Mouse (Mus musculus) left cerebral cortex, adult 6 months (tissue): Measurements from ENCODE around the gene Cadm3. TPM values are rescaled to one million over a fixed set of nuclear protein-coding genes. Genes with fewer than 3 reads are reported as not detected.

Experiments used
- long read RNA-seq, 2 experiments: library from polyadenylated mRNA; unstranded; transcript quantifications; one replicate each; pipeline ENCODE4 v2.0.0; 2019 to 2020
- polyA plus RNA-seq: library from polyadenylated mRNA; unstranded; fragments of <200 nt; fragmentation: Nextera tagmentation; gene quantifications from 2 replicates; pipeline ENCODE4 v1.2.3, GENCODE M21; 2021

The Cadm3 gene
- polyA plus RNA-seq, result 176 and 337 TPM in 2 replicates
- long read RNA-seq, experiment 1, full-length matches to known transcripts, result 118 of 142 reads
- long read RNA-seq, experiment 1, partial matches to known transcripts, result 12 of 142 reads
- long read RNA-seq, experiment 1, other reads (novel, unspliced or antisense), result 12 of 142 reads
- long read RNA-seq, experiment 2, full-length matches to known transcripts, result 10 of 31 reads
- long read RNA-seq, experiment 2, partial matches to known transcripts, result 6 of 31 reads
- long read RNA-seq, experiment 2, other reads (novel, unspliced or antisense), result 15 of 31 reads

DNA sequence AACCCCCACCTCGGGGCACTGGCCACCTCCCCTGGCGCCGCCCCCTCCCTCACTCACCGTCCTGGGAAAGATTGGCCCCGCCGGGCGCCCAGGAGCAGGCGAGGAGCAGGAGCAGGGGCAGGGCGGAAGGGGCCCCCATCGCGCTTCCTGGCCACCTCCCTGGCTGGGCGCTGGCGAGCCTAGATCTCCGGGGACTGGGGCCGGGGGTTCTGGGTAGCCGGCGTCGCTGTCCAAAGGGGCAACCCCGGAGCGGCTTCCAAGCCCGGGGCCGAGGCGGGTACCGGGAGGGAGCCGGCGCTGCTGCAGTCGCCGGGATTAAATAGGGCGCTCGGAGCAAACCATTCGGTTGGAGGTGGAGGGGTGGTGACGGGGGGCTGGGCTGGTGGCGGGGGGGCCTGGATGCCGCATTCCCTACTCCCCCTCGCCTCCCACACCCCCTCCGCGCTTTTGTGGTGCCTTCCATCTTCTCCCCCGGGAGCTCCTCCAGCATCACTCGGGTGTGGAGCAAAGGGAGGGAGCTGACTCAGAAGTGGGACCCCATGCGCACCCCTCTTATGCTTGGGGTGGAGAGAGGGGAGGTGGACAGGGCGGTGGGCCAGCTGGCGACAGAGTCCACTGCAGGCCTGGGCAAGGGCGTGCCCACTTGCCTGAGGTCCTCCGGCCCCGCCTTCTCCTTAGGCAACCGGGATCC, at the start of gene Cadm3:
Gene Cadm3, minus strand, starts transcription at position 340 of the 691 bp plus-strand sequence.

DNA sequence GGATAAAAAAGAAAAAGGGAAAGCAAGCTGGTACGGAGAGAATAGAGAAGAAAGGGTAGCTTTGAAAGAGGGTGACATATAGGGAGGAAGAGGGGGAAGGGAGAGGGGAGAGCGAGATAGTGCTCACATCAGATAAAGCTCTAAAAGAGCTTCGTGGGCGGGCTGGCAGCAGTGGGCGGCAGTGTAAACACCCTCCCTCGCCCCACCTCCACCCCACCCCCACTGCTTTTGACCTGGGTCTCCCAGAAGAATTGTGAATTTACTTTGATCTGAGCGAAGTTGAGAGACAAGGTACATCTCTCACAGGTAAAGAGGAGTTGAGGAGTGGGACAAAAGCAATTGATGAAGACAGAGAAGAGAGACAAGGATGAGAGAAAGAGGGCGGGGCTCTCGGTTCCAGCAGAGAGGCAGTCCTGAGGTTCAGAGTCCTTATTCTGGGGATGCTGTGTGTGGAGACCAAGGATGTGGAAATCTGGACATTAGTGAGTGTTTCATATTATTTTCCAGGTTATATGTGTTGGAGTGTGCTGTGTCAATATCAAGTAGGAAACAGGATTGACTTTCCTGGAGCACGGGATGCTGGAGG, 17.0 kb downstream of the Cadm3 start, which contains the start of gene Aim2:
Gene Aim2, plus strand, starts transcription at position 508 of the 586 bp plus-strand sequence.

DNA sequence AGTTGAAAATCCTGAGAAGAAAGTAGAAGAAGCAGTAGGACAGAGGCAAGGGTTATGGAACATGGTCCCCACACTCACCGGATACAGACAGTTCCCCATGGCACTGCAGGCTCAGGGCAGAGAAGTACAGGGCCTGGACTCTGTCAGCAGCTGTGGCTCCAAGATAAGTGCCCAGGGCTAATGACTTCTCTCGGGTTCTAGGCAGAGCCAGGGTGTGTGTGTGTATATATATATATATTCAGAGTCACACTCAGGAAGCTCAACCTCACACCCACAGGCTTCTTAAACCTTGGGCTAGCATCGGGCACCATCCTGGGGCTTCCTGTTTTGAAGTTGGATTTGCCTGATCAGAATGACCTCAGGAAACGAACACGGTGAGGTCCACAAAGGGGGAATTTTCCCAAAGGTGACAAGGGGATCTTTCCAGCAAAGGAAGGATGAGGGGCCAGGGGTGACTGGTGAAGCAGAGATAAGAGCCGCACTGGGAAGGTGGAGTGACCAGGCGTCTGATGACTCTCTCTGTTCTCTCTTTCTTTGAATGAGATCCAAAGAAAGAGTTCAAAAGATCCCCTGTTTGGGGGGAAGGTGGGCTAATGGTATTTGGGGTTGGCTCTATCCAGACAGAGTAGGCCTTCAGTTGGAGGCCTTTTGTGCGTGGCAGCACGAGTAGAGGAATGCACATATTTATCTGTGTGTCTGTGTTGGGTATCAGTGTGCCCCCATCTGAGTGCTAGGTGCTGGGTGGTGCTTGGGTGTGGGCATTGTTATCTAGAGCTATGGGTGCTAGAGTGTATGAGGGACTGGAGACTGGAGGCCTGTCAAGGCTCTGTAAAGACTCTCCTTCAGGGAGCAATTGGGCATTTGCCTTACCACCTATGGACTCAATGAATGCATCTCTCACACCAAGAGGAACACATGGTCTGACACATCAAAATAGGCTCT, 33.9 kb downstream of the Cadm3 start, which contains the start of gene Ackr1:
Gene Ackr1, minus strand, starts transcription at position 439 of the 942 bp plus-strand sequence.

Other genes with a start within 250 kb of the Cadm3 start
- gene Olfr1408, start 230.3 kb downstream of the Cadm3 start, polyA plus RNA-seq, result not detected in 2 replicates
- gene Olfr1406, start 177.1 kb downstream of the Cadm3 start, polyA plus RNA-seq, result not detected in 2 replicates
- gene Olfr218, start 169.9 kb downstream of the Cadm3 start, polyA plus RNA-seq, result not detected in 2 replicates
- gene Olfr1404, start 155.3 kb downstream of the Cadm3 start, polyA plus RNA-seq, result not detected in 2 replicates
- gene Fcer1a, start 140.5 kb downstream of the Cadm3 start, polyA plus RNA-seq, result not detected in 2 replicates
- not detected in 2 replicates for gene Olfr418, start 101.7 kb downstream of the Cadm3 start, polyA plus RNA-seq
- gene Mptx2, start 89.9 kb downstream of the Cadm3 start, polyA plus RNA-seq, result not detected in 2 replicates
- 13.2 and 18.5 TPM in 2 replicates for gene Ackr1, start 33.9 kb downstream of the Cadm3 start, polyA plus RNA-seq
- gene Aim2, start 16.8 kb downstream of the Cadm3 start, polyA plus RNA-seq, result 1.4 and 2.0 TPM in 2 replicates
- not detected in 2 replicates for gene Ifi206, start 123.3 kb upstream of the Cadm3 start, polyA plus RNA-seq
- gene Ifi214, start 168.3 kb upstream of the Cadm3 start, polyA plus RNA-seq, result not detected in 2 replicates
- gene Ifi213, start 231.6 kb upstream of the Cadm3 start, polyA plus RNA-seq, result 0.08 and 0.09 TPM in 2 replicates